Comparison of ENCODE assay signal across 26 mouse cellular contexts in genomic region chr2:87534826-87535225, GRCm38 (mm10). TPM values are rescaled to one million over a fixed set of nuclear protein-coding genes. Genes with fewer than 3 reads are reported as not detected.
"Had no signal": no experiment of that assay in that cellular context is flagged by ENCODE, and none has a peak within 500 bp of the region (broad histone marks: within the 10 kb centered on the region; RNA-seq: fewer than 3 reads in every experiment).

No protein-coding gene starts in this region.

- H3K9ac ChIP-seq: lung, embryonic 14.5 days; midbrain, embryonic 13.5 days; midbrain, embryonic 15.5 days; neural tube, embryonic 12.5 days had no signal

- H3K36me3 ChIP-seq: midbrain, embryonic 10.5 days; midbrain, embryonic 13.5 days; midbrain, embryonic 15.5 days; neural tube, embryonic 12.5 days had no signal

- H3K27me3 ChIP-seq: midbrain, embryonic 13.5 days; midbrain, embryonic 15.5 days; neural tube, embryonic 12.5 days had no signal

- DNase-seq: lung, adult 18-20 months; lung, embryonic 14.5 days; lung, postnatal 10 days; lung, postnatal 4 days; right cerebral cortex, postnatal 25 days; right cerebral cortex, postnatal 4 days; spleen, adult 18-20 months; thymus, adult 18-20 months; thymus, postnatal 14 days; thymus, postnatal 36 days had no signal

- H3K4me2 ChIP-seq: lung, embryonic 14.5 days; midbrain, embryonic 13.5 days; midbrain, embryonic 15.5 days; neural tube, embryonic 12.5 days had no signal

- H3K4me1 ChIP-seq: midbrain, embryonic 10.5 days; midbrain, embryonic 13.5 days; midbrain, embryonic 15.5 days; neural tube, embryonic 12.5 days had no signal

- H3K9me3 ChIP-seq: midbrain, embryonic 10.5 days; midbrain, embryonic 13.5 days; midbrain, embryonic 15.5 days; neural tube, embryonic 12.5 days had no signal

- ATAC-seq: midbrain, embryonic 13.5 days; midbrain, embryonic 15.5 days had no signal

- H3K4me3 ChIP-seq: midbrain, embryonic 10.5 days; midbrain, embryonic 13.5 days; midbrain, embryonic 15.5 days; neural tube, embryonic 12.5 days had no signal

- H3K27ac ChIP-seq: midbrain, embryonic 10.5 days; midbrain, embryonic 13.5 days; midbrain, embryonic 15.5 days; neural tube, embryonic 12.5 days had no signal

RNA-seq across cellular contexts. Expression of gene Olfr153, which starts 3.2 kb away (rescaled TPM):
- total RNA-seq: megakaryocyte, adult 5-6 weeks; megakaryocyte-erythroid progenitor cell, adult 5-6 weeks; midbrain, postnatal 0 days; monocyte, adult 5-6 weeks; neutrophil, adult 5-6 weeks had no signal
- polyA plus RNA-seq: liver, embryonic 16.5 days; lung, embryonic 14.5 days; lung, embryonic 16.5 days; midbrain, embryonic 10.5 days; midbrain, embryonic 13.5 days; midbrain, embryonic 15.5 days; midbrain, postnatal 0 days; neural tube, embryonic 12.5 days; neural tube, embryonic 14.5 days; small intestine, adult 2 months; stomach, embryonic 14.5 days; stomach, embryonic 16.5 days; thymus, postnatal 0 days had no signal

RNA-seq across cellular contexts. Expression of gene Olfr1128, which starts 10.5 kb away (rescaled TPM):
- total RNA-seq: megakaryocyte, adult 5-6 weeks; megakaryocyte-erythroid progenitor cell, adult 5-6 weeks; midbrain, postnatal 0 days; monocyte, adult 5-6 weeks; neutrophil, adult 5-6 weeks had no signal
- polyA plus RNA-seq: liver, embryonic 16.5 days; lung, embryonic 14.5 days; lung, embryonic 16.5 days; midbrain, embryonic 10.5 days; midbrain, embryonic 13.5 days; midbrain, embryonic 15.5 days; midbrain, postnatal 0 days; neural tube, embryonic 12.5 days; neural tube, embryonic 14.5 days; small intestine, adult 2 months; stomach, embryonic 14.5 days; stomach, embryonic 16.5 days; thymus, postnatal 0 days had no signal

RNA-seq across cellular contexts. Expression of gene Pramel6, which starts 28.5 kb away (rescaled TPM):
- total RNA-seq: megakaryocyte, adult 5-6 weeks; megakaryocyte-erythroid progenitor cell, adult 5-6 weeks; midbrain, postnatal 0 days; monocyte, adult 5-6 weeks; neutrophil, adult 5-6 weeks had no signal
- polyA plus RNA-seq: liver, embryonic 16.5 days; lung, embryonic 14.5 days; lung, embryonic 16.5 days; midbrain, embryonic 10.5 days; midbrain, embryonic 13.5 days; midbrain, embryonic 15.5 days; midbrain, postnatal 0 days; neural tube, embryonic 12.5 days; neural tube, embryonic 14.5 days; small intestine, adult 2 months; stomach, embryonic 14.5 days; stomach, embryonic 16.5 days; thymus, postnatal 0 days had no signal

RNA-seq across cellular contexts. Expression of gene Pramel7, which starts 37.9 kb away (rescaled TPM):
- total RNA-seq: megakaryocyte, adult 5-6 weeks; megakaryocyte-erythroid progenitor cell, adult 5-6 weeks; midbrain, postnatal 0 days; monocyte, adult 5-6 weeks; neutrophil, adult 5-6 weeks had no signal
- polyA plus RNA-seq: liver, embryonic 16.5 days; lung, embryonic 14.5 days; lung, embryonic 16.5 days; midbrain, embryonic 10.5 days; midbrain, embryonic 13.5 days; midbrain, embryonic 15.5 days; midbrain, postnatal 0 days; neural tube, embryonic 12.5 days; neural tube, embryonic 14.5 days; small intestine, adult 2 months; stomach, embryonic 14.5 days; stomach, embryonic 16.5 days; thymus, postnatal 0 days had no signal

RNA-seq across cellular contexts. Expression of gene Olfr1129, which starts 38.9 kb away (rescaled TPM):
- total RNA-seq: megakaryocyte, adult 5-6 weeks; megakaryocyte-erythroid progenitor cell, adult 5-6 weeks; midbrain, postnatal 0 days; monocyte, adult 5-6 weeks; neutrophil, adult 5-6 weeks had no signal
- polyA plus RNA-seq: liver, embryonic 16.5 days; lung, embryonic 14.5 days; lung, embryonic 16.5 days; midbrain, embryonic 10.5 days; midbrain, embryonic 13.5 days; midbrain, embryonic 15.5 days; midbrain, postnatal 0 days; neural tube, embryonic 12.5 days; neural tube, embryonic 14.5 days; small intestine, adult 2 months; stomach, embryonic 14.5 days; stomach, embryonic 16.5 days; thymus, postnatal 0 days had no signal
